Mouse (Mus musculus) embryo, embryonic 10.5 days (tissue): Measurements from ENCODE around the gene Ankrd44.
A peak's percentile ranks its signal among the peaks of the same experiment; 100 is the strongest.

Experiments used
- DNase-seq: peaks from one replicate; pipeline ENCODE4 v3.0.0-alpha.2; 2015; ENCODE audit warnings: low spot score

Ankrd44 gene

GRCm38 (mm10) chr1:54846346-54847000 lies 79.7 kb downstream of the Ankrd44 start:
- DNase-seq, result no peak

- DNase-seq, result no peak
Observed at GRCm38 (mm10) chr1:54844361-54844760, 81.8 kb downstream of the Ankrd44 start.

- DNase-seq, result no peak
Observed at GRCm38 (mm10) chr1:54842765-54843461, 83.3 kb downstream of the Ankrd44 start.

GRCm38 (mm10) chr1:54841788-54842187 lies 84.4 kb downstream of the Ankrd44 start:
- no peak for DNase-seq

- no peak for DNase-seq
Observed at GRCm38 (mm10) chr1:54840040-54840439, 86.1 kb downstream of the Ankrd44 start.

GRCm38 (mm10) chr1:54838486-54838805 lies 87.7 kb downstream of the Ankrd44 start:
- DNase-seq, result no peak

GRCm38 (mm10) chr1:54837721-54838485 lies 88.3 kb downstream of the Ankrd44 start:
- no peak for DNase-seq

GRCm38 (mm10) chr1:54835661-54836205 lies 90.5 kb downstream of the Ankrd44 start:
- DNase-seq, result no peak

- DNase-seq, result no peak
Observed at GRCm38 (mm10) chr1:54833221-54833620, 93.0 kb downstream of the Ankrd44 start.

- DNase-seq, result peak; percentile 87
Observed at GRCm38 (mm10) chr1:54832765-54833164, 93.4 kb downstream of the Ankrd44 start.

GRCm38 (mm10) chr1:54830223-54830622 lies 96.0 kb downstream of the Ankrd44 start:
- no peak for DNase-seq

- no peak for DNase-seq
Observed at GRCm38 (mm10) chr1:54829681-54830213, 96.4 kb downstream of the Ankrd44 start.

- DNase-seq, result no peak
Observed at GRCm38 (mm10) chr1:54827827-54828226, 98.4 kb downstream of the Ankrd44 start.

GRCm38 (mm10) chr1:54827351-54827750 lies 98.8 kb downstream of the Ankrd44 start:
- DNase-seq, result no peak

GRCm38 (mm10) chr1:54826426-54826986 lies 99.7 kb downstream of the Ankrd44 start:
- no peak for DNase-seq

- DNase-seq, result no peak
Observed at GRCm38 (mm10) chr1:54825718-54826425, 100.3 kb downstream of the Ankrd44 start.

GRCm38 (mm10) chr1:54824106-54824808 lies 101.9 kb downstream of the Ankrd44 start:
- no peak for DNase-seq

GRCm38 (mm10) chr1:54821797-54822196 lies 104.4 kb downstream of the Ankrd44 start:
- no peak for DNase-seq

- DNase-seq, result no peak
Observed at GRCm38 (mm10) chr1:54815206-54815855, 110.9 kb downstream of the Ankrd44 start.

GRCm38 (mm10) chr1:54809811-54810549 lies 116.2 kb downstream of the Ankrd44 start:
- no peak for DNase-seq
